ENCODE assay signal across 10 mouse cellular contexts in the genomic region with DNA sequence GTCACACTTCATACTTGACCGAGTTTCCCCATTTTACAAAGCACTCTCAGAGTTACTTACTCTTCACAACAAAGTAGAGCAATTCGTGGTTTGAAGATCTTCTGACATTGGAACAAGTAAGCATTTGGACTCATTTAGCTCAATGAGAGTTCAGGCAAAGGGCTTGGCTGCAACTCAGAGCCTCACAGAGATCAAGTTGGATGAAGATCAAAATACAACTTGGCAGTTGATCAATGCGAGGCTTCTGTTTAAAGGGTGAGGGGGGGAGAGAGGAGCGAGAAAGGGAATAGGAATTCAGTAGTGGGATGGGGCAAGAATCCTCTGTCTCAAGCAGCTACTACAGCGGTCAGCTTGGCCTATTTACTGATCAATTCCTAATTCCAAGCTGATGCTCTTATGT. TPM values are rescaled to one million over a fixed set of nuclear protein-coding genes. Genes with fewer than 3 reads are reported as not detected.
DNase-seq lines count a peak whose midpoint lies in the region; ATAC-seq and TF ChIP-seq lines count a peak whose summit lies in the region.
"Had no signal": no experiment of that assay in that cellular context is flagged by ENCODE, and none has a peak within 500 bp of the region (broad histone marks: within the 10 kb centered on the region; RNA-seq: fewer than 3 reads in every experiment).

No protein-coding gene starts in this region.

- no peaks in the 10 kb centered on the region for H3K36me3 ChIP-seq in forebrain, embryonic 14.5 days (ENCODE audit: control insufficient read depth, insufficient read depth, low read length)
- H3K36me3 ChIP-seq in forebrain, embryonic 11.5 days (ENCODE audit: control insufficient read depth, insufficient read depth, low read length) = no peaks in the 10 kb centered on the region
- no peaks in the 10 kb centered on the region for H3K36me3 ChIP-seq in midbrain, embryonic 15.5 days (replicated peaks)
- no peaks in the 10 kb centered on the region for H3K36me3 ChIP-seq in midbrain, embryonic 11.5 days (ENCODE audit: control insufficient read depth, insufficient read depth, low read length)
- H3K36me3 ChIP-seq in thymus, adult 2 months (ENCODE audit: control insufficient read depth, insufficient read depth, low read length) = no peaks in the 10 kb centered on the region
- H3K36me3 ChIP-seq: heart, embryonic 15.5 days; liver, embryonic 15.5 days had no signal

- DNase-seq in forebrain, embryonic 14.5 days (ENCODE audit: low spot score) = peak; percentile 93
- DNase-seq in forebrain, embryonic 11.5 days (ENCODE audit: low spot score) = no peak
- no peak for DNase-seq in midbrain, embryonic 11.5 days (ENCODE audit: low spot score, missing footprints)
- DNase-seq in kidney, postnatal 14 days = peak; percentile 54
- DNase-seq in retina, postnatal 7 days (ENCODE audit: low read depth, low spot score) = peak; percentile 14
- no peak for DNase-seq in thymus, adult 2 months

- no peaks in the 10 kb centered on the region for H3K27me3 ChIP-seq in forebrain, embryonic 14.5 days (replicated peaks; ENCODE audit: control insufficient read depth, insufficient read depth, low read length)
- H3K27me3 ChIP-seq in forebrain, embryonic 11.5 days (ENCODE audit: control insufficient read depth, insufficient read depth, low read length) = no peaks in the 10 kb centered on the region
- H3K27me3 ChIP-seq in midbrain, embryonic 15.5 days (replicated peaks) = no peaks in the 10 kb centered on the region
- H3K27me3 ChIP-seq in midbrain, embryonic 11.5 days (ENCODE audit: control insufficient read depth, insufficient read depth, low read length) = no peaks in the 10 kb centered on the region
- H3K27me3 ChIP-seq in thymus, adult 2 months (ENCODE audit: control insufficient read depth, insufficient read depth, low read length) = no peaks in the 10 kb centered on the region
- H3K27me3 ChIP-seq: heart, embryonic 15.5 days; liver, embryonic 15.5 days had no signal

- ATAC-seq in forebrain, embryonic 14.5 days = peak; percentile 79
- ATAC-seq in forebrain, embryonic 11.5 days (replicated peaks; ENCODE audit: low FRiP score) = no peak
- ATAC-seq in midbrain, embryonic 15.5 days (replicated peaks) = 0 out of 2 replicates have a peak, but pooled peaks have one; percentile 37
- no peak for ATAC-seq in midbrain, embryonic 11.5 days (ENCODE audit: low FRiP score)
- ATAC-seq in granulocyte monocyte progenitor cell, adult 5-6 weeks (replicated peaks; ENCODE audit: poor library complexity, severe bottlenecking) = no peak

- no peak for TF ChIP-seq POLR2A in thymus, adult 2 months (IDR thresholded peaks at IDR 0.05; ENCODE audit: control insufficient read depth, extremely low read depth, insufficient read depth, low read length, poor library complexity)

- H3K4me3 ChIP-seq in forebrain, embryonic 14.5 days (ENCODE audit: low read depth, low read length) = no peak overlapping the region
- H3K4me3 ChIP-seq in forebrain, embryonic 11.5 days (ENCODE audit: low read depth, low read length) = no peak overlapping the region
- H3K4me3 ChIP-seq in midbrain, embryonic 15.5 days = no peak overlapping the region
- no peak overlapping the region for H3K4me3 ChIP-seq in midbrain, embryonic 11.5 days (ENCODE audit: low read depth, low read length)
- H3K4me3 ChIP-seq in thymus, adult 2 months (ENCODE audit: control insufficient read depth, insufficient read depth, low read length) = no peak overlapping the region
- H3K4me3 ChIP-seq: heart, embryonic 15.5 days; liver, embryonic 15.5 days had no signal

- no peak for TF ChIP-seq CTCF in thymus, adult 2 months (IDR thresholded peaks at IDR 0.05; ENCODE audit: borderline replicate concordance, control insufficient read depth, extremely low read depth, insufficient read depth, low read length, poor library complexity)

- H3K27ac ChIP-seq in forebrain, embryonic 14.5 days (ENCODE audit: low read depth, low read length) = no peak overlapping the region
- no peak overlapping the region for H3K27ac ChIP-seq in forebrain, embryonic 11.5 days (ENCODE audit: low read depth, low read length)
- H3K27ac ChIP-seq in midbrain, embryonic 15.5 days = no peak overlapping the region
- H3K27ac ChIP-seq in midbrain, embryonic 11.5 days (ENCODE audit: low read depth, low read length) = no peak overlapping the region
- no peak overlapping the region for H3K27ac ChIP-seq in thymus, adult 2 months (ENCODE audit: control insufficient read depth, insufficient read depth, low read length)
- H3K27ac ChIP-seq: heart, embryonic 15.5 days; liver, embryonic 15.5 days had no signal

- H3K9me3 ChIP-seq in forebrain, embryonic 14.5 days (replicated peaks; ENCODE audit: control insufficient read depth, low read length) = no peaks in the 10 kb centered on the region
- no peaks in the 10 kb centered on the region for H3K9me3 ChIP-seq in forebrain, embryonic 11.5 days (ENCODE audit: control insufficient read depth, low read length)
- no peaks in the 10 kb centered on the region for H3K9me3 ChIP-seq in midbrain, embryonic 15.5 days
- no peaks in the 10 kb centered on the region for H3K9me3 ChIP-seq in midbrain, embryonic 11.5 days (ENCODE audit: control insufficient read depth, low read length)
- H3K9me3 ChIP-seq: heart, embryonic 15.5 days; liver, embryonic 15.5 days had no signal

- 23% methylated on average over 5 of the region's 5 CpGs for WGBS in forebrain, embryonic 14.5 days
- WGBS in forebrain, embryonic 11.5 days = 70% methylated on average over 5 of the region's 5 CpGs
- 33% methylated on average over 5 of the region's 5 CpGs for WGBS in midbrain, embryonic 15.5 days
- WGBS in midbrain, embryonic 11.5 days = 45% methylated on average over 5 of the region's 5 CpGs
- 67% methylated on average over 5 of the region's 5 CpGs for WGBS in thymus, adult 2 months

- no peak overlapping the region for H3K4me2 ChIP-seq in forebrain, embryonic 14.5 days (ENCODE audit: low read length)
- H3K4me2 ChIP-seq in forebrain, embryonic 11.5 days (ENCODE audit: low read depth, low read length, severe bottlenecking) = no peak overlapping the region
- H3K4me2 ChIP-seq in midbrain, embryonic 15.5 days = no peak overlapping the region
- H3K4me2 ChIP-seq in midbrain, embryonic 11.5 days = no peak overlapping the region
- H3K4me2 ChIP-seq: heart, embryonic 15.5 days; liver, embryonic 15.5 days had no signal

- peaks cover 3% of the 10 kb centered on the region; the same call in 1 of the 2 replicates for H3K4me1 ChIP-seq in forebrain, embryonic 14.5 days (ENCODE audit: control insufficient read depth, insufficient read depth, low read length)
- no peaks in the 10 kb centered on the region for H3K4me1 ChIP-seq in forebrain, embryonic 11.5 days (replicated peaks; ENCODE audit: control insufficient read depth, insufficient read depth, low read length)
- H3K4me1 ChIP-seq in midbrain, embryonic 15.5 days = no peaks in the 10 kb centered on the region
- no peaks in the 10 kb centered on the region for H3K4me1 ChIP-seq in midbrain, embryonic 11.5 days (ENCODE audit: control insufficient read depth, insufficient read depth, low read length)
- no peaks in the 10 kb centered on the region for H3K4me1 ChIP-seq in thymus, adult 2 months (replicated peaks; ENCODE audit: control insufficient read depth, insufficient read depth, low read length)
- H3K4me1 ChIP-seq: liver, embryonic 15.5 days had no signal

- H3K9ac ChIP-seq in forebrain, embryonic 14.5 days (ENCODE audit: low read length) = no peak overlapping the region
- H3K9ac ChIP-seq in forebrain, embryonic 11.5 days (ENCODE audit: low read length) = no peak overlapping the region
- no peak overlapping the region for H3K9ac ChIP-seq in midbrain, embryonic 15.5 days
- H3K9ac ChIP-seq in midbrain, embryonic 11.5 days (ENCODE audit: low read length) = no peak overlapping the region
- H3K9ac ChIP-seq: heart, embryonic 15.5 days; liver, embryonic 15.5 days had no signal

RNA-seq across cellular contexts. Expression of gene Prdx6, which starts 26.2 kb away (rescaled TPM):
- polyA plus RNA-seq in forebrain, embryonic 14.5 days (2014; fragmentation: Nextera tagmentation; extraction: Ambion mirVana) = 256 and 281 TPM in 2 replicates
- polyA plus RNA-seq in forebrain, embryonic 11.5 days (2014; fragmentation: Nextera tagmentation; extraction: Ambion mirVana) = 443 and 453 TPM in 2 replicates
- 126 and 140 TPM in 2 replicates for polyA plus RNA-seq in midbrain, embryonic 15.5 days (2015; fragmentation: Nextera tagmentation; extraction: Ambion mirVana)
- 389 and 403 TPM in 2 replicates for polyA plus RNA-seq in midbrain, embryonic 11.5 days (2014; fragmentation: Nextera tagmentation; extraction: Ambion mirVana)
- polyA plus RNA-seq in thymus, adult 2 months (2012; rRNA removed) = 63.8 and 80.0 TPM in 2 replicates
- total RNA-seq in granulocyte monocyte progenitor cell, adult 5-6 weeks (2014; fragmentation: Nextera tagmentation) = 217 and 261 TPM in 2 replicates
- 373 and 405 TPM in 2 replicates for total RNA-seq in granulocyte monocyte progenitor cell, adult 5-6 weeks (2017)

Comparison
In these comparisons a context has a peak if more than half of its experiments do, and no peak if none do; other contexts are left out.
1. ATAC-seq: peak in forebrain, embryonic 14.5 days (single experiment) and midbrain, embryonic 15.5 days (single experiment); none in forebrain, embryonic 11.5 days (single experiment), midbrain, embryonic 11.5 days (single experiment) and granulocyte monocyte progenitor cell, adult 5-6 weeks (single experiment).
2. DNase-seq: peak in forebrain, embryonic 14.5 days (single experiment), kidney, postnatal 14 days (single experiment) and retina, postnatal 7 days (single experiment); none in forebrain, embryonic 11.5 days (single experiment), midbrain, embryonic 11.5 days (single experiment) and thymus, adult 2 months (single experiment).